Mouse (Mus musculus): ENCODE results near the gene Sf3a1.
"Not testable (repeated sequence)": the region's sequence is repeated elsewhere in the genome, so short reads cannot be mapped to it uniquely, and the experiment has no call there.

Sf3a1 gene

DNA sequence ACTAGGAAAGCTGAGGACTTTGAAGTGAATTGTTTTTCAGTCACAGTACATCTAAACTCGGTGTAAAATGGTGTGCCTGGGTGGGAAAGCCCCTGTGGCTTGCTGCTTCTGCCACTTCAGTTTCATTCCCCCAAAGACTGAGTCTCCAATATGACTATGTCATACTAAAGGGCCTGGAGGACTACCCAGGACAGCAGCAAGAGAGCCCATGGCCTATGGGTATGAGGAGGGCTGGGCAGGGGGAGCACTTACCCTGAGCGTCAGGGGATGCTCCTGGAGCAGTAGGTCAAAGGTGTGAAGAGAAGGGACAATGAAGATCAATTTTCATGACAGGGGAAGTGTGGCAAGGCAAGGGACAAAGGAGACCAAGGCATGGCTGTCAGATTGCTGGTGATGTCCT, 21.2 kb upstream of the Sf3a1 start:
- DNase-seq (ENCODE audit: low spot score), result no peak

DNA sequence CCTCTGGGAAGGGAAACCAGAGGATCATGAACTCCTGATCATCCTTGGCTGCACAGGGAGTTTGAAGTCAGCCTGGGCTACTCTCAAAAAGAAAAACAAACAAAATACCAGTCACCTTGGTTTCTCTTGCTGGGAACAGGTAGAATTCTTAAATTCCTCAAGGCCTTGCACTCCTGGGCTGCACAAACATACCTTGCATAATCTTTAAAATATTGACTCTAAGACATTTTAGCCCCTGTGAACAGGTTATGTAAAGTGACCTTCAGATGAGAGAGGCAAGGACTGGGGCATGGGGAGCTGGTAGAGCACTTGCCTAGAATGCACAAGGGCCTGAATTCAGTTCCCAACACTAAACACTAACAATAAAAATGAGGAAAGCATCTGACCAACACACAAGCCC, 18.6 kb upstream of the Sf3a1 start:
- no peak for DNase-seq (ENCODE audit: low spot score)

DNA sequence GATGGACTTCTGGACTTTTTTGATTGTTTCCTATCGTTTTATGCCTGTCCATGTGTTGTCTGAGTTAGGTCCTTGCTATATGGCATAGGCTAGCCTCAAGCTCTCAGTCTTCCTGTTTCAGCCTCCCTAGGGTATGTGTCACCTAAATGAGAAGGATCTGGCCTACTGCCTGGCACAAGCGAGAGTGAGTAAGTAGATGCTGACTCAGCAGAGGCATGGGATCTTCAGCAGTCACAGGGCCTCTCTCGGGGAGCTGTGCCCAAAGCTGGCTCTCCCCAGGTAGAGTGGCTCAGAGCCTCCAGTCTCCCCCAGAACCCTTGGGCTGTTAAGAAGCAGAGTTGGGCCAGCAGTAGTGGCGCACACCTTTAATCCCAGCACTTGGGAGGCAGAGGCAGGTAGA, 17.8 kb upstream of the Sf3a1 start:
- no peak for DNase-seq (ENCODE audit: low spot score)

DNA sequence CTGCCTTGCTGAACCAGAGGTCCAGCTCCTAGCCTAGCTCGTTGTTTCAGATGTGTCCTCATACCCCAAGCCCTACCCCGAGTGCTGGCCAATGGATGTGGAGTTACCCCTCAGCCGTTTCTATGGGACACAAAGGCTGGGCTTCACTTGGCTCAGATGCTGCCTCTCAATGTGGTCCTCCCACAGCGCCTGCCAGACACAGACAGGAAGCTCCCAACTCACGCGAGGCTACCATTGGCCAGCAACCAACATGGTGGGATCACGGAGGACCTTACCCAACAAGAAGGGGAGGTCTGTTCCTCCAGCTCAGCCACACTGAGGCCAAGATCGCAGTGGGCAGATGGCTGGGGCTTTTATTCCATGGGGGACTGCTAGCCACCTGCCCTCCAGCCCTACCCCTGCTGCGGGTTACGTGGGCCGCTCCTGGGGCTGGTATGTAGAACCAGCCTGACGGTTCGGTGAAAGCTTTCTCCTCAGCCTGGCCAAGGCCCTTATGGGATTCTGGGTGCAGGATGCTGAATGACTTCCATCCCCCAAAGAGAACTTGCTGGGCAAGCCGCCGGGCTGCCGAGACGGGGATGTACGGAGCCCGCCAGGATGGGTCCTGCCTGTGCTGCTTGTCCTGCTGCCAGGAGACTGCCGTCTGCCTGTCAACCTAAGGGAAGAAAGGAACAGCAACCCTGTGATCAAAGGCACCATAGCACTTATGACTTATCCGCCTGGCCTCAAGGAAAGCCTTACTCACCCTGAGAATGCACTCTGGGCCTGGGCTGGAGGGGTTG, 16.7 kb upstream of the Sf3a1 start:
- no peak for DNase-seq (ENCODE audit: low spot score)

DNA sequence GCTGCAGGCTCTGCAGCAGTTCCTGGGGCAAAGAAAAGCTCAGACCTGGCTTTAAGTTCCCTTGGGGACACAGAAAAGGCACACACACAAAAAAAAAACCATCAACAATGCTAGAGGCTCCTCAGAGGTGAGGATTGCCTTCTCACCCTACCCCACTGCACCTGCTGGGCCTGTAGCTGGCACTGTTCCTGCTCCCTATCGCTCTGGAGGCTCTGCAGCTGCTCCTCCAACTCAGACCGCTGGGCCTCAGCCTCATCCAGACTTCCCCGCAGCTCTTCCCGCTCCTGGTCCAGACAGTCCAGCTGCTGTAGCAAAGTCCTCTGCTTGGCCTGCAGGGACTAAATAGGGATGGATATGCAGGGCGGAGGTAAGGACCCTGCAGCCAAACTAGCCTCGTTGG, 13.8 kb upstream of the Sf3a1 start:
- DNase-seq (ENCODE audit: low spot score), result no peak

DNA sequence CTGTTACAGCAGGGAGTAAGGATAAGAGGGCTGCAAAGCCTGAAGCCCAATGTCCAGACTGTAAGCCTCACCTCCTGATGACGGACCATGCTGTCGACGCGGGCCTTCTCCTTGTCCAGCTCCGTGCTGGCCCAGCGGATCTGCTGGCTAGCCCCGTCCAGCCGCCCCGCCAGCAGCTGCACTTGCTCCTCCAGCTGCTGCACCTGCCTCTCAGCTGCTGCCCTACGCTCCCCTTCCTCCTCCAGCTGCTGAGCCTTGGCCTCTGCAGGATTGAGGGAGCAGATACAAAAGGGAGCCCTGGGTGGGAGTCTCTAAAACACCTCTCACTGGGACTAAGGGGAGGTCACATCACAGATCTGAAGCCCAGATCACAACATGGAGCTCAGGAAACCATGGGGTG, 13.1 kb upstream of the Sf3a1 start:
- no peak for DNase-seq (ENCODE audit: low spot score)

DNA sequence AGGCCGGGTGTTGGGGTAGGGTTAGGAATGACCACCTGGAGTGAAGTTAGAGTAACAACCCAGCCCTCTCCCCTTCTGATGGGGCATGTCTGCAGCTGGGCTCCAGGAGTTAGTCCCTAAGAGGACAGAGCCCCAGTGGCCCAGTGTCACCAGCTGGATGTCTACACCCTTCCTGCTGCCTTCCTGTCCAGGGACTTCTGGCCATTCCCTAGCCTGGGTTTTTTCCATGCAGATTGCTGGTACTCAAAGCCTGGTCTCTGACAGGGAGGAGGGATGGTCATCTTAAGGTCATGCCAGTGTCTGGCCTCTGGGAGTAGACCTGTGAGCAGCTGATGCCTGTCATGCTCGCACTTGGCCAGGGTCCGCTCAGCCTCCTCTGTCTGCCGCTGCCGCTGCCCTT, 12.0 kb upstream of the Sf3a1 start:
- DNase-seq (ENCODE audit: low spot score), result no peak

DNA sequence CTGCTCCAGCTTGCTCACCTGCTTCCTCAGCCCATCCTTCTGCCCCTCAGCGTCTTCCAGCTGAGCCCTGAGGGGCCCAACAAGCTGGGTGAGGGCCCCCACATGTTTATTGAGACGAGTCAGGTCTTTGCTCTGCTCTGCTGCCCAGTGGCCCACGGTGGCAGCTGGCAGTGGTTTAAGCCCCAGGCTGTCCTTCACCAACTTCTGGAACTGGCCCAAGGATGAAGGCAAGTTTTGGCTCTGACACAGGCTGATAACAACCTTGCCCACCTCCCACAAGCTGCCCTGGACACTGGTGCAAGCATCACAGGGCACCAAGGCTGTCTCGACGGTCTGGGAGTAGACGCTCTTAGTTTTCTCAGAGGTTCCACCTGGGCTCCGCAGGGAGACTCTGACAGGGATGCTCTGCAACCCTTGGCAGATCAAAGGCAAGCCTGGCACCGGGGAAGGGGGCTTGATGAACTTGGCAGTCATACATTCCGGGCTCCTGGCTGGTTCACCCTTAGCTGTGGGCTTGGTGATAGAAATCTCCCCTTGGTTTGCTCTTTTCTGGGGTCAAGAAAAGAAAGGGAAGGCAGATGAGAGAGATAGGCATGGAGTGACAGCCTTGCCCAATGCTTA, 11.5 kb upstream of the Sf3a1 start:
- no peak for DNase-seq (ENCODE audit: low spot score)

DNA sequence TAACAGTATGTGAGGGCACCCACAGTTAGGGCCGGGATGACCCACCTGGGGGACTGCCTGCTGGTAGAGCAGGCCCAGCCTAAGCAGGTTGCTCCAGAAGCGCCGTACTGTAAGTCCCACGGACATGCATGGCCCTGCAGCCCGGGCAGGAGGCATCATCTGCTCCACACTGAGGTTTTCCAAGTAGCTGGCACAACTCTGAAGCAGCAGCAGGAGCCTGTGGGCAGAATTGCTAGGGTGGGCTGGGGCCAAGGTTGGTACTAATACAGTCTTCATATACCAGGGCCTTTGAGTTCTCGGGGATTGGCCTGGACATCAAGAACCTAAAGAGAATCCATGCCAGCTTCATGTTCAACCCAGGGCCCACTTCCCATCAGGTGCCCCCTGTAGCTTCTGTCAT, 10.3 kb upstream of the Sf3a1 start:
- DNase-seq (ENCODE audit: low spot score), result no peak

DNA sequence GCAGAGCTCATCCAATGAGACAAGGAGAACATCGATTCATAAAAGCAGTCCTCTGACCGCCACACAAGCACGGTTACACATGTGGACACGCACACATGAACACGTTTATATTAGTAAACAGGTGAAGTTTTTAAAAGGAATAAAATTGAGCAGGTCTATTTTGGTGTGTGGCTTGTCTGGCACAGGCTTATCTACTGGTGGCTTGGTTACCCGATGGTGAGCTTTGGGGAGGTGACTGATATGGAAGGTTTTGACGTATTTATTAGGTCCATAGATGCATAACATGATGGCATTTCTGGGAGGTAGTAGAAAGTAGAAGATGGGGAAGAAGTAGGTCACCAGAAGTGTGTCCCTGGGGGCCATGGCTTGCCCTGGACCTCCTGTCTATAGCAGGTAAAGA, 6.5 kb upstream of the Sf3a1 start:
- DNase-seq (ENCODE audit: low spot score), result no peak

DNA sequence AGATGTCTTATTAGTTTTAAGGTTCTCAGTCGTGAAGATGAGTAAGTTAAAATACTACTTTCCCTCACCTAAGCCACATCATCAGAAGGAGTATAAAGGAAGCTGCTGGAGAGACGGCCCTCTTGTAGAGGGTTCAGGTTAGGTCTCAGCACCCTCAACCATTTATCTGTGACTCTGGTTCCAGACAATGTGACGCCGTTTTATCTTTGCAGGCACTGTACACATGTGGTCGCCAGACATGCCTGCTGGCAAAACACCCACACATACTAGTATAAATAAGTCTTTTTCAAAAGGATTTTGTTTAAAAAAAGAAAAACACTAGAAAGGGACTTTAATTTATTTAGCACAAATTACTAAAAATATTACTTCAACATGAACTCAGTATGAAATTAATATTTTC, 4.5 kb upstream of the Sf3a1 start:
- no peak for DNase-seq (ENCODE audit: low spot score)

DNA sequence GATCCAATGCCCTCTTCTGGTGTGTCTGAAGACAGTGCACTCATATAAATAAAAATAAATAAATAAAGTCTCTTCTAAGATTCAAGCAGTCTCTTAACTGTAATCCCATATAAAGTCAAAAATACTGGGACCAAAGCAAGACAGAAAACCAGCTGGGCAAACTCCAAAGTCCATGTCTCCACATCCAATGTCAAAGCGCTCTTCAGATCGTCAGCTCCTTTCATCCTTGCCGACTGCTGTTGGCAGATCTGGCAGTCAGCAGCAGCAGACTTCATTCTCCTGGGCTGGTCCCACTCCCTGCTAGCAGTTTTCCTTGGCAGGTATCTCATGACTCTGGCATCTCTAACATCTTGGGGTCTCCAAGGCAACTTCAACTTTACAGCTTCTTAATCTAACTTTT, 1.5 kb upstream of the Sf3a1 start:
- DNase-seq (ENCODE audit: low spot score), result no peak

DNA sequence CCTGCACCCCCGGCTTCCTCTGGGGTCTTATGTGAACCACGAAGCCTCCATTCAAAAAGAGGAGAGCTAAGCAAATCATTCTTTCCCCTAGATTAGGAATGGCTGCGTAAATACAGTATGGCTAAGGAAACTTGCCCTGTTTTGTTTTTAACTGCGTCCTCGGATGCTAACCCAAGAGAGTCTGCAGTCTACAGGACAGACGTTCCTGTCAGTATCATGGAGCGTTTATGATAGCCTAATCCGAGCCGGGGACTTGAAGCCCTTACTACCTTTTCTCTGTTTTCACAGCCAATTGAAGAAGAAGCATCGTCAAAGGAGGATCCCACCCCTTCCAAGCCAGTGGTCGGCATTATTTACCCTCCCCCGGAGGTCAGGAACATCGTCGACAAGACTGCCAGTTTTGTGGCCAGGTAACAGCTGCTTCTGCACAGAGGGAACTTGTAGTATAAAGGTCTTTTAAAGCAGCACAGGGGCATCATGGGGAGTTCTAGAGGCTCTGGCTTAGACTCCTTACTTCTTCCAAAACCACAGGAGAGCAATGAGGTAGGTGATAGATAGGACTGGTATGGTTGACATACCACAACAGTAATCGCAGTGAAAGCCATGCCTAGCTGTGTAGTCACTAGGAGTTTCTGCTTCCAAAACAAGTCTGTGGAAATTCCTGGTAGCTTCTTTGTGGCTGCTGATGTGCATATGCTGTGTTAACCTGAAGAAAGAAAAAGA, 769 bp downstream of the Sf3a1 start:
- DNase-seq (ENCODE audit: low spot score), result no peak

DNA sequence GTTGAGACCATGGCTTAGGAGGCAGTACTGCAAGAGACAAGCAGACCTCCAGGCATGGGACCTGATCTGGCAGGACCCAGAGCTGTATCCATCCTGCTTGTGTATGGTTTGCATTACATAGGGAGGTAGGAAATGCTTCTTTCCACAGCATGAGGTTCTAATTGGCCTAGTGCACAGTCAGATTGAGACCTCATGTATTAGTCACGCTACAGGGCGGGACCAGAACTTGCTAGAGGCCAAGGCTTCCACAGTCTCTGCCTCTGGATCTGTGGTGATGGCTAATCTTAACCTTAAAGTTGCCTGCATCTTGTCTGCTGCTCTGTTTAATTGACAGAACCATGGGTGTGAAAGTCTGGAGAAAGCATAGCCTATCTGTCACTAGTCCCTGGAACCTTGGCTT, 4.6 kb downstream of the Sf3a1 start:
- no peak for DNase-seq (ENCODE audit: low spot score)

DNA sequence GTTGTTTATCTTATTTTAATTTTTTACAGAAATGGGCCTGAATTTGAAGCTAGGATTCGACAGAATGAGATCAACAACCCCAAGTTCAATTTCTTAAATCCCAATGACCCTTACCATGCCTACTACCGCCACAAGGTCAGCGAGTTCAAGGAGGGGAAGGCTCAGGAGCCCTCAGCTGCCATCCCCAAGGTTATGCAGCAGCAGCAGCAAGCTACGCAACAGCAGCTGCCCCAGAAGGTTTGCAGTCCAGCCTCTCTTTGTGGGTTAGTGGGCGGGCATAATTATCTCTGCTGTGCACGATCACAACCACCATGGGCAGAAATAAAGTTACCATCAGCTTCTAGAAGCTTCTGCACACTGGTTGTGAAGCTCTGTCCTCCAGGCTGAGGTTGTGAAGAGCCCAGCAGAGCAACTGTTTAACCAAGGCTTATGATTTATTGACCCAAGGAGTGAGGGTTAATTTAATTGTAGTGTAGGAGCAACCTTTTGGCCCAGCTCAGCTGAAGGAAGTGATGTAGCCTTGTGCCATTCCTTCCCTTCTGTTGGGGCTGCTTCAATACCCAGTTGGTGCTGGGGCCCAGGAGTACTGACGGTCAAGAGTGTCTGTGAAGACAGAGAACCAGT, 6.4 kb downstream of the Sf3a1 start:
- DNase-seq (ENCODE audit: low spot score), result no peak

DNA sequence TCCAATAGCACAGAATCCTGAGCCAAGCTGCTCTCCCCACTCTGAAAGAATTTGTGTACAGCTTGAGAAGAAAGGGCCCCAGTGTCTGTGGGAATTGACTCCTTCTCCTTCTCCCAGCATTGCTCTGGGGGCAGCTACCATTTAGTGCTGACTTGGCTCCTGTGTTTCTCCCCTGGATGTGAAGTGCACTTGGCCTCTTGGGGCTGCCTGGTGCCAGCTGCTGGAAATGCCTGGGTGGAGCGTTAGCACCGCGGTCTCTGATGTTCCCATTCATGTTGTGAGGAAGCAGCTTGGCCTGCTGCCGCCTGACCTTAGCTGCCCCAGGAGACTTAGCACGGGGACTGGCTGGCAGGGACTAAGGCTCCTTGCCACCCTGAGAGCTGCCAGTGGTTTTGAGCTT, 14.4 kb downstream of the Sf3a1 start:
- DNase-seq (ENCODE audit: low spot score), result no peak

DNA sequence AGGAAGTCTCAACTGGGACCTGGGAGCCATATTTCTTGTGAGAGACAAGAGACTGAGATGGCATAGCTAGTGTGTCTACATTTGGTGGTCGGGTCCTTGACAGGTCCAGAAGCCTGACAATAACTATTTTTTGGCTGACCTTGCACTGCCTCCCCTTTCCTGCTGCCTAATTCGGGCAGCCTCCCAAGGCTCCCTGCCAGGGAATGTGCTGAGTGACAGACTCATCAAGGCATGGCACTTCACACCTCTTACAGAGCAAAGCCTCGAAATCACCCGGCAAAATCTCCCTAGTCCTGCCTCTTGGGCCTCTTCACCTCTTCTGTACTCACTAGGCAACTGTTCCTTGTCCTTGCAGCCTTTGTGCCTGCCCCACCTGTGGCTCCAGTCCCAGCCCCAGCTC, 17.6 kb downstream of the Sf3a1 start:
- no peak for DNase-seq (ENCODE audit: low spot score)

DNA sequence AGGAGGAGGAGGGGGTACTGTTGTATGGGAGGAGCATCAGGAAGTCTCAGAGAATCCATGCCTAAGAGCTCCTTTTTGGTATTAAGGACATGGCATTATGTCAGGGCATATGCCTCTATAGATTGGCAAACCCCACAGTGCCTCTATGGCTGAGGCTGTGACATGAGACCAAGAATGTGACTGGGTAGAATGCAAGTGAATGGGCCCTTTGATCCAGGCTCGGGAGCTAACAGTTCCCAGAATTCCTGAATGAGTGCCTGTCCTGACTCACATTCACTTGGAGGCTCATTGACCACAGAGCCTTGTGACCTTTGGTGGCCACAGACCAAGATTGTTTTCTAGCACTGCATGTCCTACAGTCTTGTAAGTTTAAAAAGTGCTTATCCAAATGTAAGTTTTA, 21.9 kb downstream of the Sf3a1 start:
- DNase-seq (ENCODE audit: low spot score), result peak; percentile 16

DNA sequence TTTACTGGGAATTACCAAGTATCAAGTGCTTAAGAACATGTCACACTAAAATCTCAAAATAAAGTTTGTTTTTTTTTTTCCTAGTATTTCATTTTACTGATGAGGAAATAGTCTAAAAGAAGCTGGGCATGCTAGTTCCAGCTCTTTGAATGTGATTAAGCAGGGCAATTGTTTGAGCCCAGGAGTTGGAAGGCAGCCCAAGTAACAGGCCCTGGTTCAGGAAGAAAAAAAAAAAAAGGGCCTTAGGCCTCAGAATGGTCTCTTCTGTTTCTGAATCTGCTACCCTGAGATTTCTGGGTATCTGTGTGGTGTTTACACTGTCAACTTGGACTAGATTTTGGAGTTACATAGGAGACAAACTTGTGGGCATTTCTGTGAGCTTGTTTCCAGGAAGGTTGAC, 23.4 kb downstream of the Sf3a1 start:
- DNase-seq (ENCODE audit: low spot score), result no peak

DNA sequence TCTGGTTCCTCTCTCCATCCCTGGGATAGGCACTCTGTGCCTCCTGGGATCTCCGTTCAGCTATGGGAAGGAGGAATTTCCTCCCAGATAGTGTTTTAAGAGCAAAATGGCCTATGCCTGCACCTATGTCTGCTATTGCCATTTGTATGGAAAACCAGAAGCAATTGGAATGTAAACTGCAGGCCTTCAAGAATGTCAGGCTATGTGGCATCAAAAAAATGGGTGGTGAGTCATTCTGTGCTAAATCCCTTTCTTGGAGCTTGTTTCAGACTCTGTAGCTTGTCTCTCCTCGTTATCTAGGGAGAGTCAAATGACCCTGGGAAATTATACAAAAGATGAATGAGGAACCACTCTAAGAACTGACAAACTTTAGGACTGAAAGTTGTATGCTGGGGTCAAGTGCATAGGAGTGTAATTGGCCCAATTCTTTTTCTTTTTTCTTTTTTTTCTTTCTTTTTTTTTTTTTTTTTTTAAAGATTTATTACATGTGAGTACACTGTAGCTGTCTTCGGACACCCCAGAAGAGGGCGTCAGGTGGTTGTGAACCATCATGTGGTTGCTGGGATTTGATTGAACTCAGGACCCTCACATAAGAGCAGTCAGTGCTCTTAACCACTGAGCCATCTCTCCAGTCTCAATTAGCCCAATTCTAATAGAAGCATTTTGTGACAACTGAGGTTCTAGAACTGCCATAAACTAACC, 24.3 kb downstream of the Sf3a1 start:
- DNase-seq (ENCODE audit: low spot score), result no peak

DNA sequence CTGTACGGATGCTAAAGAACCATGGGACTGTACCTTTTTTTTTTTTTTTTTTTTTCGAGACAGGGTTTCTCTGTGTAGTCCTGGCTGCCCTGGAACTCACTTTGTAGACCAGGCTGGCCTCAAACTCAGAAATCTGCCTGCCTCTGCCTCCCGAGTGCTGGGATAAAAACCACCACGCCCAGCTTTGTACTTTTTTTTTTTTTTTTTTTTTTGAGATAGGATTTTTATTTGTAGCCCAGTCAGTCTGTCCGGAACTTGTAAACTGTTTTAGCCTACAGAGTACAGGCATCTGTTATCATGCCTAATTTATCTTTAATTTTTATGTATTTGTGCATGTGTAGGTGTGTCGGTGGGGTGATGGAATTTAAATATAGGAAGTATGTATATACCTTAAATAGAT, 25.3 kb downstream of the Sf3a1 start:
- DNase-seq (ENCODE audit: low spot score), result not testable (repeated sequence)

Data from embryo, embryonic 10 days (tissue).